Mouse (Mus musculus) lung, postnatal 0 days (tissue): ENCODE measurements around the gene Tmem205. TPM values are rescaled to one million over a fixed set of nuclear protein-coding genes. Genes with fewer than 3 reads are reported as not detected.

Experiments
- ATAC-seq: fragments of 200-750 bp; cut with Nextera tagmentation; 2 replicates; pipeline ENCODE4 v1.8.0; 2017; ENCODE audit warnings: moderate library complexity
- DNase-seq: peaks from one replicate; pipeline ENCODE4 v3.0.0-alpha.2; 2016; ENCODE audit warnings: low spot score
- H3K27ac ChIP-seq: fragments of 300-500 bp; sonication (generic); 2 replicates; pipeline ENCODE4 v1.5.1; 2014; ENCODE audit warnings: antibody characterized with exemption, mild to moderate bottlenecking, low read length, mixed read lengths
- H3K27me3 ChIP-seq: fragments of 300-500 bp; sonication (generic); replicated peaks from 2 replicates; pipeline ENCODE4 v1.6.1; 2014; ENCODE audit warnings: low read length, mixed read lengths; ENCODE audit not compliant: insufficient read depth
- H3K36me3 ChIP-seq: fragments of 300-500 bp; sonication (generic); 2 replicates; pipeline ENCODE4 v1.6.1; 2014; ENCODE audit warnings: low read length, mixed read lengths; ENCODE audit not compliant: insufficient read depth
- H3K4me1 ChIP-seq: fragments of 300-500 bp; sonication (generic); 2 replicates; pipeline ENCODE4 v1.6.1; 2014; ENCODE audit warnings: antibody characterized with exemption, low read depth, low read length, mixed read lengths; ENCODE audit not compliant: insufficient read depth
- H3K4me2 ChIP-seq: fragments of 300-500 bp; sonication (generic); replicated peaks from 2 replicates; pipeline ENCODE4 v1.6.1; 2014; ENCODE audit warnings: low read depth, mild to moderate bottlenecking, low read length, moderate library complexity, mixed read lengths
- H3K4me3 ChIP-seq: fragments of 300-500 bp; sonication (generic); 2 replicates; pipeline ENCODE4 v1.5.1; 2014; ENCODE audit warnings: low read depth, low read length
- H3K9ac ChIP-seq: fragments of 300-500 bp; sonication (generic); replicated peaks from 2 replicates; pipeline ENCODE4 v1.6.1; 2014; ENCODE audit warnings: low read depth, mild to moderate bottlenecking
- H3K9me3 ChIP-seq: fragments of 300-500 bp; sonication (generic); 2 replicates; pipeline ENCODE4 v1.6.1; 2016; ENCODE audit warnings: low read length, mixed read lengths
- CTCF ChIP-seq: IDR thresholded peaks from 2 replicates; pipeline ENCODE4 v1.5.1; 2016; ENCODE audit warnings: antibody characterized with exemption, mild to moderate bottlenecking
- EP300 ChIP-seq: IDR thresholded peaks from 2 replicates; pipeline ENCODE4 v1.6.1; 2016; ENCODE audit warnings: antibody characterized with exemption, mild to moderate bottlenecking, control low read depth
- WGBS: fragments of 180-500 bp; shearing (Covaris S2); extraction: QIAGEN DNeasy Blood & Tissue Kit; methylation state at CpG from one replicate; pipeline ENCODE4 v1.1.7; 2014; 5-methylcytosine and 5-hydroxymethylcytosine counted together
- polyA plus RNA-seq: library from polyadenylated mRNA; unstranded; fragments of >200 nt; fragmentation: Nextera tagmentation; extraction: Ambion mirVana; gene quantifications from 2 replicates; pipeline ENCODE4 v1.2.1, GENCODE M21; 2015

Tmem205 gene
- polyA plus RNA-seq, 1 experiment from 2014 or later = 107 TPM

DNA sequence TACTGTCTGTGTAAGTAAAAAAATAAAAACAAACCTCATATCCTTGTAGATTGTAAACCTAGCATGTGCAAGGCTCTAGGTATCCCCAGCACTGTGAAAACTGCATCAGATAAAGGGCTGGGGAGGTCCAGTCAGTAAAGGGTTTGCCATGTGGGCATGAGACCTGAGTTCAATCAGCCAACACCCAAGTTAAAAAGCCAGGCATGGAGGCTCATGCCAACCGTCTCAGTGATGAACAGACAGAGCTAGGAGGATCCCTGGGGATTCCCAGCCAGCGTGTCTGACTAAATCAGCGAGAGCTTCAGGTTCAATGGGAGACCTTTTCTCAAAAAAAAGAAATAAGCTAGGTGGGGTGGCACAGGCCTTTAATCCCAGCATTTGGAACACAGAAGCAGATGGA is 2.3 kb downstream of the Tmem205 start:
- DNase-seq (no peak), ATAC-seq (no peak)
- Histone ChIP-seq H3K9ac (no peak overlapping the region), H3K27ac (0 out of 2 replicates have a peak overlapping the region, but pooled peaks have one; percentile 79), H3K9me3 (no peaks in the 10 kb centered on the region), H3K4me2 (no peak overlapping the region), H3K36me3 (no peaks in the 10 kb centered on the region), H3K4me1 (peaks cover 19% of the 10 kb centered on the region), H3K4me3 (no peak overlapping the region), H3K27me3 (no peaks in the 10 kb centered on the region)
- TF ChIP-seq CTCF (no peak), EP300 (no peak)
- WGBS = 95% methylated on average over 3 of the region's 3 CpGs

DNA sequence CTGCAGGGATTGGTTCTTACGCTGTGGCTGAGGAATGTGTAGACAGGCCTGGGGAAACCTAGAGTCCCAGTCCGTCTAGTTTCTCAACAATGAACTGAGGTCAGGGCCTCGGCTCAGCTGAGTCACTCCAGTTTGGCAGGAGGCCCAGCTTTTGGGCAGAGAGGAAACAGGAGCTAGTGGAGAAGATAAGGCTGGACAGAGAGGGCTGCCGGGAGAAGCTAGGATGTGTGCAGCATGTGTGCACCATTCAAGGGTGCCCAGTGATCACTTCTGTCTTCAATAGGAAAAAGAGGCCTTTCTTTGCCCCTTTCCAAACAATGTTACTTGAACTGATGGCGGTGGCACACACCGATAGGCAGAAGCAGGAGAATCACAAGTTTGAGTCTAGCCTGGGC is 3.3 kb downstream of the Tmem205 start:
- no peak overlapping the region for H3K9ac ChIP-seq
- no peaks in the 10 kb centered on the region for H3K36me3 ChIP-seq
- H3K4me3 ChIP-seq = no peak overlapping the region
- DNase-seq (peak; percentile 98), ATAC-seq (peak; percentile 90)
- H3K27me3 ChIP-seq = no peaks in the 10 kb centered on the region
- H3K4me1 ChIP-seq = peaks cover 19% of the 10 kb centered on the region
- 16% methylated on average over 6 of the region's 6 CpGs for WGBS
- peak overlapping the region; percentile 86 for H3K27ac ChIP-seq
- H3K4me2 ChIP-seq = no peak overlapping the region
- TF ChIP-seq CTCF (no peak), EP300 (peak; percentile 97)
- H3K9me3 ChIP-seq = no peaks in the 10 kb centered on the region

DNA sequence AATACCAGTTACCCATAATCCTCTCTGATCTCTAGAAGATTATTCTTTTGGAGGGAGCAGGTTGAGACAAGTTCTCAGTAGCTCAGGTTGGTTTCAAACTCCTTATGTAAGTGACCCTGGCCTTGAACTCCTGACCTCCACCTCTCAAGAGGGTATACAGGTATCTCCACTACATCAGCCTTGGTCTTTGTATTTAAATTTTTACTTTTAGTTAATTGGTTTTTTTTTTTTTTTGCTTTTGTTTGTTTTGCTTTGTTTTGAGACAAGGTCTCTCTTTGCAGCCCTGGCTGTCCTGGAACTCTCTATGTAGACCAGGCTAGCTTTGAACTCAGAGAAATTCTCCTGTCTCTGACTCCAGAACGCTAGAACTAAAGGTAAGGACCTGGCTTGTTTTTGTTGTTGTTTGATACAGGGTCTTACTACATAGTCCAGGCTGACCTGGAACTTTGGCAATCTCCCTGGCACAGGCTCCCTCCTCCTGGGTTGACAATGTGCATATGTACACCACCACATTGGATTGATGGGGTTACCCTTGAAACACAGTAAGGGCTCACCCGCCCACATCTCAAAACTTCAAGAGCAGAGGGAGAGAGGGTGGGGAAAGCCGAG is 3.8 kb downstream of the Tmem205 start:
- no peak for ATAC-seq
- Histone ChIP-seq H3K27me3 (no peaks in the 10 kb centered on the region), H3K36me3 (no peaks in the 10 kb centered on the region), H3K4me2 (no peak overlapping the region), H3K9me3 (no peaks in the 10 kb centered on the region), H3K27ac (peak overlapping the region; percentile 86), H3K9ac (no peak overlapping the region), H3K4me3 (no peak overlapping the region), H3K4me1 (peaks cover 22% of the 10 kb centered on the region)
- DNase-seq = no peak
- TF ChIP-seq CTCF (no peak), EP300 (no peak)
- WGBS = 16% methylated on average over 3 of the region's 3 CpGs

DNA sequence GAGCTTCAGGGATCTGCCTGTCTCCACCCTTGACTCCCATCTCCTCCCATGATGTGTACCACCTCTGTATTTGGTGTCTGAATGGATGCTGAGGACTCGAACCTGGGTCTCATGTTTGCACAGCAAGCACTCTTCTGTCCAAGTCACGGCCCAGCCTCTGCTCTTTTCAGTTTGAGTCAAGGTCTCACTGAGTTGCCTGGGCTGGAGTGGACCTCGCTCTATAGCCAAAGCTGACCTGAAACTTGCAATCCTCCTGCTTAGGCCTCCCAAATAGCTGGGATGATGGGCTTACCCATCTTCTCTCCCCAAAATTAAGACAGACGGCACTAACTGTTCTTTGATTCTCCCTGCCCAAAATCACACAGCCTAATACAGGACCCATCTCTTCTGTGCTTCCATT is 4.3 kb downstream of the Tmem205 start:
- peak overlapping the region; percentile 86 for H3K27ac ChIP-seq
- no peak overlapping the region for H3K4me3 ChIP-seq
- H3K4me1 ChIP-seq = peaks cover 22% of the 10 kb centered on the region
- no peaks in the 10 kb centered on the region for H3K9me3 ChIP-seq
- ATAC-seq = no peak
- WGBS = 93% methylated on average over 4 of the region's 4 CpGs
- no peak overlapping the region for H3K4me2 ChIP-seq
- DNase-seq = no peak
- H3K9ac ChIP-seq = no peak overlapping the region
- no peaks in the 10 kb centered on the region for H3K36me3 ChIP-seq
- no peak for TF ChIP-seq CTCF
- no peak for TF ChIP-seq EP300
- no peaks in the 10 kb centered on the region for H3K27me3 ChIP-seq

DNA sequence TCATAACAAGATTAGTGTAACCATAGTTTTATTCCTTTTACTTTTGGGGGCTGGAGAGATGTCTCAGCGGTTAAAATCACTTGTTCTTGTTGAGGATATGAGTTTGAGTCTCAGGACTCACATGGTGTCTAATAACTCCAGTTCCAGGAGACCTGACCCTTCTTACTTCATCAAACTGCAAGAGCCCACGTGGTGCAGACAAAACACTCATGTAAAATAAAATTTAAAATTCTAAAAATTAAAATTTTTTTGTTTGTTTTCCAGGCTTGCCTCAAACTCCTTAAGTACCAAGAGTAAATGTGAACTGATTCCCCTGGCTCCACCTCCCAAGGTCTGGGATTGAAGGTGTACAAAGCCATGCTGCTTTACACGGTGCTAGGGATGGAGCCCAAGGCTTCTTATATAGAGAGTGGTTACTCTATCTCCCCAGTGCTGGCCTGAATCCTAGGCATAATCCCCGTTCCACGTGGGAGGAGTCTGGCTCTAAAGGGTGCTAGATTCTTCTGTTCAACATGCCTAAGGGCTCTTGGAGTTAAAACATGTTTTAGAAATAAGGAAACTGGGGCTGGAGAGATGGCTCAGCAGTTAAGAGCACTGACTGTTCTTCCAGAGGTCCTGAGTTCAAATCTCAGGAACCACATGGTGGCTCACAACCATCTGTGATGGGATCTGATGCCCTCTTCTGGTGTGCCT is 8.5 kb downstream of the Tmem205 start:
- no peaks in the 10 kb centered on the region for H3K27me3 ChIP-seq
- H3K4me2 ChIP-seq = peak overlapping the region; percentile 99; the same call in 1 of the 2 replicates
- TF ChIP-seq CTCF (peak; percentile 17; the same call in 1 of the 2 replicates), EP300 (no peak)
- ATAC-seq (no peak), DNase-seq (peak; percentile 65)
- H3K27ac ChIP-seq = peak overlapping the region; percentile 85; the same call in 1 of the 2 replicates
- no peak overlapping the region for H3K4me3 ChIP-seq
- H3K36me3 ChIP-seq = no peaks in the 10 kb centered on the region
- H3K9ac ChIP-seq = no peak overlapping the region
- WGBS = 11% methylated on average over 5 of the region's 5 CpGs
- peaks cover 9% of the 10 kb centered on the region; the same call in 1 of the 2 replicates for H3K4me1 ChIP-seq
- no peaks in the 10 kb centered on the region for H3K9me3 ChIP-seq

DNA sequence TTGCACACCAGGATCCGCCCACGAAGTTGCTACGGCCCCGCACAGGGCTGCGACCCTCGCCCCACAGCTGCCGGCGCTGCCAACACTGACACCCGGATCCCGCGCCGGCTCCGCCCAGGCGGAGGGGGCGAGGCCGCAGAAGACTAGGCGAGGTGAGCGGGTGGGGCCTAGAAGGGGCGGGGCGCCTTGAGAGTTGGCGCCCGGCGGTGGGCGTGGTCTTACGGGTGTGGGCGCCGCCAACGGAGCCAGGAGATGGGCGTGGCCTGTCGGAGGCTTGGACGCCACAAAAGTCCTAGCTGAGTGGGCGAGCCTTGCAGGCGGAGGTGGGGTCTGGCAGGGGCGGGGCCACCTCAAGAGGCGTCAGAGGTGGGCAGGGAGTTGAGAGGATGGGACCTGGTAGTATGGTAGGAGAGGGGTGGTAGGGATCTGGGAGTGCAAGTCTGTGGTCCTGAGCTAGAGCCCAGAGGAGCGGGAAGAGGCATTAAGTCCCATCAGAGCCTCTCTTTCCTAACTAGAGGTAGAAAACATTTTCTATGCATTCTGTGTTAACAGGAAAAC is 9.2 kb downstream of the Tmem205 start, which contains the start of gene Rab3d:
TSS of gene Rab3d (minus strand) at position 158 of the 558 bp plus-strand sequence.
- WGBS = under 1% methylated on average over 34 of the region's 36 CpGs
- H3K4me2 ChIP-seq = peak within 1 kb of the TSS; percentile 99

More for the DNA sequence above, 9.2 kb downstream of the Tmem205 start, which contains the start of gene Rab3d:
- peak; percentile 94 for ATAC-seq
- Histone ChIP-seq H3K4me1 (peaks cover 3% of the 10 kb centered on the region; the same call in 1 of the 2 replicates), H3K9ac (peak within 1 kb of the TSS; percentile 44), H3K4me3 (peak within 1 kb of the TSS; percentile 79), H3K27ac (peak within 1 kb of the TSS; percentile 85), H3K9me3 (no peaks in the 10 kb centered on the region), H3K27me3 (no peaks in the 10 kb centered on the region), H3K36me3 (no peaks in the 10 kb centered on the region)
- DNase-seq = peak; percentile 98
- TF ChIP-seq CTCF (no peak), EP300 (no peak)
